Mouse (Mus musculus): ENCODE data around the gene Ephb3.

Gene Ephb3

DNA sequence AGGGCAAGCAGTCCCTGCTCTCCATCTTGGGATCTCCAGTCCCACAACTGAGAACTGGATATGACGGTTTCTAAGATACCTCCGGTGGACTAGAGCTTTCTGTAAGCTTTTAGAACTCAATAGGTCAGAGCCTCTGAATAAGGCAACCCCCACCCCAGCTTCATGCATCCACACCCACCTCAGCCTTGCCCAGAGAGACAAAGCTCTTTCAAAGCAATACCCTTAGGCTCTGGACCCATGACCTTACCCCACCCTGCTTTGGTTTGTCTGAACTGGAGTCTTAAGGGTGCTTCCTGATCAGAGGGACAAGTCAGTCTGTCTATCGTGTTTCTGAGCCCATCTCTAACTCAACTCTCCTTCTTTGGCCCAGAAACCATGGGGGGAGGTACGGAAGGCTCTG lies 1.8 kb upstream of the Ephb3 start:
- TF ChIP-seq GATA4 (IDR thresholded peaks at IDR 0.05; ENCODE audit: insufficient replicate concordance, low read length): no peak

DNA sequence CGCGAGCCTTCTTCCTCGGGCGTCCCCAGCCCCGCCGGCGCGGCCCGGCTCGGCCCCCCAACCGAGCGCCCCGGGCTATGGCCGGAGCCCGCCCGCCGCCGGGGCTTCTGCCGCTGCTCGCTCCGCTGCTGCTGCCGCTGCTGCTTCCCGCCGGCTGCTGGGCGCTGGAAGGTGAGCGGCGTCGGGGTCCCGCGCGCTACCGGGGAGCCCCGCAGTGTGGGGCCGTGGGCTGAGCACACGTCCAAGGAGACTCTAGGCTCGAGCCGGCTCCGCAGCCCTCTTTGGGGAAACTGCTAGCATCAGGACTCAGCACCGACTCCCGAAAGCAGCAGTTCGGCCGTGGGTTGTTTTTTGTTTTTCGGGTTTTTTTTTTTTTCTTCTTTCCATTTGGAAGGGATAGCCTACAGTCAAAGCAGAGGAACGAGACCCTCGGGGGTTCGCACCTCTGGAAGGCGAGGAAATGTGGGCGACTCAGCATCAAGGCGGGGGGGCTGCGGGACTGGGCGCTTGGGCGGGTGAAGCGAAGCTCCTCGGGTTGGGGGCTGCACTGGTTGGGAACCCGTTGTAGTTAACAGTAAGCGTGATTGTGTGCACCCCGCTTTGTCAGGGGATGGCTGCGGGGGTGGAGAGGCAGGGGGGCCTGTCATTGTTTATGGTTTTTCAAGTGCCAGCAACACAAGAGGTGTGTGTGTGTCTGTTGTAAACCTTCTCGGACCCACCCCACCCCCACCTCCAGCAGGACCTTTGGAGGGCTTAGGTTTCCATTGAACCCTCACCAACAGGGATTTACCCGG lies 735 bp downstream of the Ephb3 start:
- no peak for TF ChIP-seq GATA4 (IDR thresholded peaks at IDR 0.05; ENCODE audit: insufficient replicate concordance, low read length)

DNA sequence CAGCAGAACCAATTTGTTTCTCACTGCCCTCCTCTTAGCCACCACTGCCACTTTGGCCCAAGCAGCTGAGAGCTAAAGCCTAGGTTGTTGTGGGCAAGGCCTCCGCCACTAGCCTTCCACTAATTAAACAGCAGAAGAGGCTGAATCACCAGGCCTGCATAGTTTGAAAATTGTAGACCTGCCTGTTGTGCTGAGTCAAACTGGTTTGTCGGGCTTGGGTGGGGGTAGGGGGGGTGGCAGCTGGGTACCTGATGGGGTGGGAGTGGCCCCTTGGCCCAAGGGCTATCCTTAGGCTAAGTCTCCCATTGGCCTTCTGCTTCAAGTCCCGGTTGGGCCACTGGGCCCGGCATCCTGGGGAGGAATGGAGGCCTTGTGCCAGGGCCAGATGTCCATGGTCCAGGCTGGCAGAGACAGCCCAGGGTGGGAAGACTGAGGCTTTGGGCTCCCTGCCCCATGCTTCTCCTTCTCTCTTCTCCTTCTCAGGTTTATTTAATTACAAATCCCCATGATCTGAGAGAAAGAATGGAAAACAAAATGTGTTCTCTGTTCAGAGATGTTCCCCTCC lies 3.5 kb downstream of the Ephb3 start:
- TF ChIP-seq GATA4 (IDR thresholded peaks at IDR 0.05; ENCODE audit: insufficient replicate concordance, low read length): no peak

DNA sequence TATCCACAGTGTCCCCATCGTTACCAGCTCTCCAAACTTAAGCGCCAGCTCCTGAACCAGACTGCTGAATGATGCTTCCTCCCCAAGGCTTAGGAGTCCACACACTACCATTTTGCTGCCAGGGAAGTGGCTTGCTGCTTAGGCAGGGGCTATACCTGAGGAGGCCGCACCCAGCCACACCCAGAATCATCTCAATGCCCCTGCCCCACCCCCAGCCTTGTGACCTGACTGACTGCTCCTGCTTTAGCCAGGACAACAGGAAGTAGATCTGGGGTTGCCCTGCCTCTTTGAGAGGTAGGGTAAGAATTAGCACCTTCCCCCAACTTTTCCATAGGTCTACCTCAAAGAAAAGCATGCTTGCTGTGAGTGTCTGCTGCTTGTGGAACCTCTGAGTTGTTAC lies 4.7 kb downstream of the Ephb3 start:
- no peak for TF ChIP-seq GATA4 (IDR thresholded peaks at IDR 0.05; ENCODE audit: insufficient replicate concordance, low read length)

DNA sequence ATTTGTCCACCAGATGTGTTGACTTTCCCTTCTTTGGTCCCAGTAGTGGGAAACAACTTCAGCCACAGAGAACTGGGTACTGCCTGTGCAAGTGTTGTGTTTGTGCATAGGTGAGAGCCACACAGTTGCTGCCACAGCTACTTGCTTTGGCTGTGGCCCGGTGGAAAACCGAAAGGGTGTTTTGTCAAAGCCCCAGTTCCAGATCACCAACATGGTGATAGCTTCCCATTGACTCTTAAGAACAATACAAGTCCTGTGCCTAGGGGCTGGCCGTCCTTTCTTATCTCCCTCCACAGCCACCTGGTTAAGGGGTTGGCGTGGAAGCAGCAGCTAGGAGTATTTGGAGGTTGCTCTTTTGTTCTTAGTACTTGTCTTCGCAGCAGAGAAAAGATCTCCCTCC lies 5.6 kb downstream of the Ephb3 start:
- TF ChIP-seq GATA4 (IDR thresholded peaks at IDR 0.05; ENCODE audit: insufficient replicate concordance, low read length): no peak

DNA sequence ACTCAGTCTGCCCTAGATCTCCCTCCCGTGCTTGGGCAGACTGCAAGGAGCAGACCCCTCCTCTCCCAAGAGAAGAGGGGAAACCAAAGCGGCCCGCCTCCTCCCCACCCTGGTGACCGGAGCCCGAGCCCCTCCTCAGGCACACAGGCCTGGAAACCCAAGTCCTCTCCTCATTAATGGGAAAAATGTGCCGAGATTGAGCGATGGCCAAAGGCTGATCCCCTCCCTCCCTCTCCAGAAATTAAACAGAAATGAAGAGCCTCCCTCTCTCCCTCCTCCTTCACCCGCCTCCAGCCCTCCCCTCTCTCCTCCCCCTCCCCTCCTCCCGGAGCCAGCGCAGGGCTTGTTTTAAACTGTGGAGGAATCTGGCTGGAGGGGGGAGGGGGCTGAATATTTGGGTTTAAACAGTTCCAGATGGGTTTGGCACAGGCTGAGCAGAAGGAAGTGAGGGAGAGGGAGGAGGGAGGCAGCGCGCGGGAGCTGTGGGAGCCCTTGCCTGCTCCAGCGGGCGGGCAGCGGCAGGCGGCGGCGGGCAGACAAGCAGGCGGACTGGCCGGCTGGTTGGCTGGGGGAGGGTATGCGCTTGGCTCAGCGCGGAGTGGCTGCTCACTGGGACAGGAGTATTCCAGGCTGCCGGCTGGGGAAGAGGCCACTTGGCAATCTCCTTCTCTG lies 6.2 kb downstream of the Ephb3 start:
- TF ChIP-seq GATA4 (IDR thresholded peaks at IDR 0.05; ENCODE audit: insufficient replicate concordance, low read length): no peak

DNA sequence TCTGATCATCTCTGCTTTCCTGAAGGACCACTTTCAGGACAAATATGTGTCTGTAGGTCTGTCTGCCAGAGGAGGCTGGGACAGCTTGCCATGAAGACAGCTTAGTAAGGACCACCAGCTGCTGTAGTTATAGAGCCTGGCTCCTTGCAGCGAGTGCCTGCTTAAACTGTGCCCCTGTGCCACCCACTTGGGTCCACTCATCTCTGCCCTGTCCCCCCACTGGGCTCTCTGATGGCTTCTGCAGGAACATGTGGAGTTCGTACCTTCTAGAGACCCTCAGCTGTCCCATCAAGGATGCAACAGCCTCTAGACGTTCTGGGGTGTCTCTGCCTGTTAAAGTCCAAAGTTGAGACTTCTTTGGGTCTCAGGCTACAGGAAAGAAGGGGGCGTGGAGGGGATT lies 6.9 kb downstream of the Ephb3 start:
- no peak for TF ChIP-seq GATA4 (IDR thresholded peaks at IDR 0.05; ENCODE audit: insufficient replicate concordance, low read length)

DNA sequence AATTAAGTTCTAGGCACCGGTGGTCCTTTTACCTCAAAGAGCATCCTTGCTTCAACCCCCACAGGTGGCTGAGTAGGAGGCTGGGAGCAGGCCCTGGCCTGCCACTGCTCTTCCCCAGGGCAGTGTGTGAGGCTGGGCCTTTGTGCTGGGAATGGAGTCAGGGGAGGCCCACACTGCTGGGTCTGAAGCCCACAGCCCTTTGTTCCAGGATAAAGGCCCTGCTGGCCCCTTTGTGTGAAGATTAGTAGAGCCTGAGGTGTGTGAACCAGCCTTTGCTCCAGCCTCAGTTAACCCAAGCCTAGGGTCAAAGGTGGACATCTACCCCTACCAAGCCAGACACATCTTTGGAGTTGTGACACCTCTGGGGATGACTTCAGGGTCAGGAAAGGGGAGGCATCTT lies 7.8 kb downstream of the Ephb3 start:
- TF ChIP-seq GATA4 (IDR thresholded peaks at IDR 0.05; ENCODE audit: insufficient replicate concordance, low read length): no peak

DNA sequence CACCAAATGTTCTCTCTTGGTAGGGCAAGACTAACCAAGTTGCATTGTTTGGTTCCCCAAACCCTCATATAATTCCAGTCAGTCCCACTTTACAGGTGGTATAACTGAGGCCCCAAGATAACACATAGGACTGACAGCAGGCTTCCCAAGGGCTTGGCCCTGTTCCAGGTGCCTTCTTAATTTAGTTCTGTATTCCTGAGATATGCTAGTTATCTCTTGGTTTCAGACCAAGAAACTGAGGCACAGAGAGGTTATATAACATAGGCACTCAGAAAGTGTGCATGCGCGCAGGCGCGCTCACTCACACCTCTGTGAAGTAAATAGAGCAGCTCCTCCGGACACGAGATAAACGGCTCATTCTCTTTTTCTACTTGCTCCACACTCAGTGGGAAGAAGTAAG lies 9.4 kb downstream of the Ephb3 start:
- no peak for TF ChIP-seq GATA4 (IDR thresholded peaks at IDR 0.05; ENCODE audit: insufficient replicate concordance, low read length)

DNA sequence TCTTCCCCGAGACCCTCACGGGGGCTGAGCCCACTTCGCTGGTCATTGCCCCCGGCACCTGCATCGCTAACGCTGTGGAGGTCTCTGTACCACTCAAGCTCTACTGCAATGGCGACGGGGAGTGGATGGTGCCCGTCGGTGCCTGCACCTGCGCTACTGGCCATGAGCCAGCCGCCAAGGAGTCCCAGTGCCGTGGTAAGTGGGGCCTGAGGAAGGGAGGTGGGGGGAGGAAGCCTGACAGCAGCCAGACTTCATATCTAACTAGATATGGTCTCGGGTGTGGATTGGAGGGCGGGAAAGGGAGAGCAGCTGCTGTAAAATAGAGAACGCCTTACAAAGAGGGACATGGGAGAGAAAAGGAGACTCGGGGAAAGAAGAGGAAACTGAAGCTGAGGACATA lies 10.2 kb downstream of the Ephb3 start:
- no peak for TF ChIP-seq GATA4 (IDR thresholded peaks at IDR 0.05; ENCODE audit: insufficient replicate concordance, low read length)

DNA sequence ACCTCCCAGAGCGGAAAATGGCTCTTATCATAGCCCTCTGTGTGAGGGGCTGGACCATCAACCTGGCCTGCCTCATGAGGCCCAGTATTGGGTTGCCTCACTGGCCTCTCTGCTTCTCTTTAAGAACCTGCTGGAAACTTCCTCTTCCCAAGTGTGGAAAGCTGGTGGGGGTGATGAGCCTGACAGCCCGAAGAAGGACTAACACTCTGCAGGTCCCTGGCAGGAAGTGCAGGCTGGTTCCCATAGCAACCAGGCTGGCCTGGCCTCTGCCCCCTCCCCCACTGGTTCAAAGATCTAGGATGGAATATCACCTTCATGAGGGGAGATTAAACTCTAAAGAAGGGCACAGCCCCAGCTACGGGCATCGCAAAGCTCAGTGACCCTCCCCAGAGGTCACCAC lies 11.5 kb downstream of the Ephb3 start:
- no peak for TF ChIP-seq GATA4 (IDR thresholded peaks at IDR 0.05; ENCODE audit: insufficient replicate concordance, low read length)

DNA sequence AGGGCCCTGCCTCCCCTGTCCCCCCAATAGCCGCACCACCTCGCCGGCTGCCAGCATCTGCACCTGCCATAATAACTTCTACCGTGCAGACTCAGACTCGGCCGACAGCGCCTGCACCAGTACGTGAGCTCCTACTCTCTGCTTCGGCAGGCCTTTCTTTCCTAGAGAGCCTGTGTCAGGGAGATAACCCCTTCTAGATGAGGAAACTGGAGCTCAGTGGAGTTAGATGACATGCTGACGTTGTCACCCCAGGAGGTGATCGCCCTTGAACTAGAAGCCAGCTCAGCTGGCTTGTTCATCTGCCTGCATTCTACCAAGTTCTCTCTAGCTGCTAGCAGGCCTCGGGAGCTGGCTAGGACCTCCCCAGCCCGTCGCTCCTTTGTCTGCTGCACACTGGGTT lies 12.7 kb downstream of the Ephb3 start:
- no peak for TF ChIP-seq GATA4 (IDR thresholded peaks at IDR 0.05; ENCODE audit: insufficient replicate concordance, low read length)

DNA sequence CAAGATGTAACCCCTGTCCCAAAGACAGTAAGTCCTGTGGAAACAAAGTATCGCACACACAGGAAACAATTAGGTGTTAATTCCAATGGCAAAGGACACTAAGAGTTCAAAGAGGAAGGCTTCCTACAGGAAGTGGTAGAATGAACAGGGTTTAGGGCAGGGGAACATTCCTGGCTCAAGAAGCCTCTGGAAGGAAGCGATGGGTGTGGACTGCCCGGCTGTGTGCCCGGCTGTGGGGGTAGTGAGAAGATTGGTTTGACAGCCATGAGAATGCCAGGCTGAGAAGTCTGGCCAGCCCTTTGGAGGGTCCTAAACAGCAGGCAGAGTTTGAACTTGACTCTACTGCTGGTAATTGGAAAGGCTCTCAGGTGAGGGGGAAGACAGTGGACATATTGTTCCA lies 15.1 kb downstream of the Ephb3 start:
- TF ChIP-seq GATA4 (IDR thresholded peaks at IDR 0.05; ENCODE audit: insufficient replicate concordance, low read length): no peak

DNA sequence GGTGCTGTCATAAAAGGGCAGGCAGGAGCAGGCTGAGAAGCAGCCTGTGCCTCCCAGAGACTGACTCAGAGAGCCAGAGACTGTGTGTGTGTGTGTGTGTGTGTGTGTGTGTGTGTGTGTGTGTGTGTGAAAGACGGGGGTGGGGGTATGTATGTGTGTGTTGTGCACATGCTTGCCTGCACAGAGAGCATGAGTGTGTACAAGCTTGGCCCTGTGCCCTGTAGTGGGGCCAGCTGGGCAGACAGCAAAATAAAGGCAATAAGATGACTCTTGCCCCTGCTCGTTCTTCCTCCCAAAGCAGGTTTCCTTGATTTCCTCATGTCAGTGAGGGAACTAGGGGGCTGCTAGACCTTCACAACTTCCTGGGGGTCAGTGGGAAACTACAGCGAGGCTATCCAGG lies 18.5 kb downstream of the Ephb3 start:
- TF ChIP-seq GATA4 (IDR thresholded peaks at IDR 0.05; ENCODE audit: insufficient replicate concordance, low read length): no peak

DNA sequence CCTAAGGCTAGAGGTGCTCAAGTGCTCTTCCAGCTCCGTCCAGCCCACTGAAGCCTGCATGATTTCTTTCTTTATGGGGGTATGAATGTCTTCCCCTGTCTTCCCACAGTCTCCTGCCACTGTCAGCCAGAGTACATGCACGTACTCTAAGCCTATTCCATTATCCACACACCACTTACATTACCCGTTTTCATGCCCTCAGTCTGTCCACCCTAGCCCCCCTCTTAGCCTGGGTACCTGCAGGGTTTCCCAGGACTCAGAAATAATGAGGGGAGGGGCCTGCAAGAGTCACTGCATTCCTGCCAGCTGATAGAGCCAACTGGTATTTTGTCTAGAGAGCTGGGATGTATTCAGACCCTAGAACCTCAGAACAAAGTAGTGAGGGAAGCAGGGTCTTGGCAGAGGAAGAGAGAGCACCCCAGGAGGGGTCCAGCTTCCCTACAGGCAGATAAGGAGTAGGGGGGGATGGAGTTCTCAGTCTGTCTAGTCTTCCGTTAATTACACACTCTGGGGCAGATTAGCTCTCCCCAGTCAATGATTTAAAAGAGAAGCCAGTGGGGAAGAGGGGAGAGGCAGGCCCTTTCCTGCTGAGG lies 20.2 kb downstream of the Ephb3 start:
- TF ChIP-seq GATA4 (IDR thresholded peaks at IDR 0.05; ENCODE audit: insufficient replicate concordance, low read length): no peak

DNA sequence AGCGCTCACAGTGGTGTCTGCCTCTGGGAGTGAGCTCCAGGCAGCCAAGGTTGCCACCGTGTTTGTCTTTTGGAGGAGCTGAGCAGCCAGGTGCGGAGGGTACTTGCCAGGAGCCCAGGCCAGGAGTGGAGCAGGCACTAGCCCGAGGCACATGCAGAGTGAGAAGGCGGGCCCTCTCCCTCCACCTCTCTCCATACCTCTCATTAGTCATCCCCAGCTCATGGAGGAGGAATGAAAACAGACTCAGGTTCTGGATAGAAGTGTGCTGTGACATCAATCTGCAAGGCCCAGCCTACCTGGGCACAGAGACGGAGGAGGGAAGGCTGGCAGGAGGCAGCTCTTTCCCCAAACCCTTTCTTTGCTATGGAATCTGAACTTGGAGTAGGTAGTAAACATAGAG lies 22.1 kb downstream of the Ephb3 start:
- no peak for TF ChIP-seq GATA4 (IDR thresholded peaks at IDR 0.05; ENCODE audit: insufficient replicate concordance, low read length)
